Mouse (Mus musculus) liver, embryonic 13.5 days (tissue): Measurements from ENCODE around the gene Igfals. TPM values are rescaled to one million over a fixed set of nuclear protein-coding genes. Genes with fewer than 3 reads are reported as not detected.

Experiments
- ATAC-seq: fragments of 200-750 bp; cut with Nextera tagmentation; 2 replicates; pipeline ENCODE4 v1.8.0; 2017; ENCODE audit warnings: low read depth, mild to moderate bottlenecking, moderate number of reproducible peaks, moderate library complexity
- DNase-seq: peaks from one replicate; pipeline ENCODE4 v3.0.0; 2022
- H3K27ac ChIP-seq: fragments of 300-500 bp; sonication (generic); 2 replicates; pipeline ENCODE4 v1.5.1; 2015; ENCODE audit warnings: moderate library complexity, mild to moderate bottlenecking, inconsistent platforms
- H3K27me3 ChIP-seq: fragments of 300-500 bp; sonication (generic); 2 replicates; pipeline ENCODE4 v1.6.1; 2015; ENCODE audit warnings: mild to moderate bottlenecking, inconsistent platforms
- H3K36me3 ChIP-seq: fragments of 300-500 bp; sonication (generic); 2 replicates; pipeline ENCODE4 v1.6.1; 2015; ENCODE audit warnings: mild to moderate bottlenecking, inconsistent platforms
- H3K4me1 ChIP-seq: fragments of 300-500 bp; sonication (generic); replicated peaks from 2 replicates; pipeline ENCODE4 v1.6.1; 2015; ENCODE audit warnings: inconsistent platforms
- H3K4me2 ChIP-seq: fragments of 300-500 bp; sonication (generic); 2 replicates; pipeline ENCODE4 v1.6.1; 2015; ENCODE audit warnings: inconsistent platforms, mild to moderate bottlenecking, moderate library complexity
- H3K4me3 ChIP-seq: fragments of 300-500 bp; sonication (generic); replicated peaks from 2 replicates; pipeline ENCODE4 v1.5.1; 2015; ENCODE audit warnings: mild to moderate bottlenecking, inconsistent platforms
- H3K9ac ChIP-seq: fragments of 300-500 bp; sonication (generic); 2 replicates; pipeline ENCODE4 v1.6.1; 2015; ENCODE audit warnings: mild to moderate bottlenecking, inconsistent platforms
- H3K9me3 ChIP-seq: fragments of 300-500 bp; sonication (generic); replicated peaks from 2 replicates; pipeline ENCODE4 v1.6.1; 2016; ENCODE audit warnings: inconsistent platforms
- WGBS: fragments of 180-500 bp; shearing (Covaris S2); methylation state at CpG from one replicate; pipeline ENCODE4 v1.1.7; 2015; ENCODE audit not compliant: insufficient replicate concordance; 5-methylcytosine and 5-hydroxymethylcytosine counted together
- polyA plus RNA-seq: library from polyadenylated mRNA; unstranded; fragments of >200 nt; fragmentation: Nextera tagmentation; extraction: Ambion mirVana; gene quantifications from 2 replicates; pipeline ENCODE4 v1.2.1, GENCODE M21; 2015

Igfals gene
- polyA plus RNA-seq, 1 experiment from 2014 or later: 5.1 TPM

DNA sequence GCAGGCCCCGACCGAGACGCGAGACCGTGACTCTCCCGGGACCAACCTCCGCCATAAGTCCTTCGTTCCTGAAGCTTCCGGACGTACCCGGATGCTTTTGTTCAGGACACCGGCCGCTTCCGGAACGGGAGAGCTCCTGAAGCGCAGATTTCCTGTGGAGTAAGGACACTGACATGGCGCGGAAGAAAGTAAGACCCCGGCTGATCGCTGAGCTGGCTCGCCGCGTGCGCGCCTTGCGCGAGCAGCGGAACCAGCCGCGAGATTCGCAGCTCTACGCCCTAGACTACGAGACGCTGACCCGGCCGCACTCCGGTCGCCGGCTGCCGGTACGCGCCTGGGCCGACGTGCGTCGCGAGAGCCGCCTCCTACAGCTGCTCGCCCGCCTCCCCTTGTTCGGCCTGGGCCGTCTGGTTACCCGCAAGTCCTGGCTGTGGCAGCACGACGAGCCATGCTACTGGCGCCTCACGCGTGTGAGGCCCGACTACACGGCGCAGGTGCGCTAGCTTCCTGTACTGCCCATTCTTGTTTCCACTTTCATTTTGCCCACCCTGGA, 29.3 kb downstream of the Igfals start, which contains the start of the genes Eme2 and Mrps34:
Gene Eme2, minus strand, starts transcription at position 93 of the 553 bp plus-strand sequence.
Gene Mrps34, plus strand, starts transcription at position 122 of the 553 bp plus-strand sequence.
- Histone ChIP-seq H3K36me3 (peaks cover 73% of the 10 kb centered on the region), H3K4me3 (peak within 1 kb of the TSS; percentile 95), H3K4me1 (peaks cover 57% of the 10 kb centered on the region), H3K9ac (peak within 1 kb of the TSS; percentile 95), H3K4me2 (peak within 1 kb of the TSS; percentile 96), H3K27me3 (no peaks in the 10 kb centered on the region), H3K27ac (peak within 1 kb of the TSS; percentile 90), H3K9me3 (no peaks in the 10 kb centered on the region)
- peak; percentile 70 for DNase-seq
- peak; percentile 59 for ATAC-seq
- WGBS: under 1% methylated on average over 61 of the region's 62 CpGs

DNA sequence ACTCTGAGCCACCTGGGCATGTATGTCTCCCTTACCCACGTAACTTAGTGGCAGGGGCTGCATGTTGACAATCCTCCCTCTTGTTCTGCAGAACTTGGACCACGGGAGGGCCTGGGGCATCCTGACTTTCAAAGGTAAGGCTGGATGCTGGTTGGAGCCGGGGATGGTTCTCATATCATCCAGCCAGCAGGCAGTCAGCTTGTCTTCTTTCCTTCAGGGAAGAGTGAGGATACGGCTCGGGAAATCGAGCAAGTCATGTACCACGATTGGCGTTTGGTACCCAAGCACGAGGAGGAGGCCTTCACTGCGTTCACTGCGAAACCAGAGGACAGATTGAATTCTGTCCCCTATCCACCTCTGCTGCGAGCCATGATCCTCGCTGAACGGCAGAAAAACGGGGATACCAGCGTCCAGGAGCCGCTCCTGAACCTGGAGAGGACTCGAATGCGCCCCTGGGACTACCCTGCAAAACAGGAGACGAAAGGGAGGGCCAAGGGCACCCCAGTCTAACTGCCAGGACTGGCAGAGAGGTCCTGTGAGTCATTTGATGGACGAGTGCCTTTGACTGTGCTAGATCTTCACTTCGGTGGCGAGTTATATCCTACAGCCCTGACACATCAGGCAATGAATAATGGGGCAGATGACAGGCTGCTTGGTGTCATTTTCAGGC, 29.9 kb downstream of the Igfals start:
- Histone ChIP-seq H3K9ac (peak overlapping the region; percentile 95), H3K4me1 (peaks cover 59% of the 10 kb centered on the region), H3K36me3 (peaks cover 73% of the 10 kb centered on the region), H3K4me2 (peak overlapping the region; percentile 96), H3K4me3 (peak overlapping the region; percentile 95), H3K27me3 (no peaks in the 10 kb centered on the region), H3K9me3 (no peaks in the 10 kb centered on the region), H3K27ac (peak overlapping the region; percentile 90)
- DNase-seq: no peak
- ATAC-seq: peak; percentile 4; the same call in 1 of the 2 replicates
- WGBS: 5% methylated on average over 23 of the region's 23 CpGs

DNA sequence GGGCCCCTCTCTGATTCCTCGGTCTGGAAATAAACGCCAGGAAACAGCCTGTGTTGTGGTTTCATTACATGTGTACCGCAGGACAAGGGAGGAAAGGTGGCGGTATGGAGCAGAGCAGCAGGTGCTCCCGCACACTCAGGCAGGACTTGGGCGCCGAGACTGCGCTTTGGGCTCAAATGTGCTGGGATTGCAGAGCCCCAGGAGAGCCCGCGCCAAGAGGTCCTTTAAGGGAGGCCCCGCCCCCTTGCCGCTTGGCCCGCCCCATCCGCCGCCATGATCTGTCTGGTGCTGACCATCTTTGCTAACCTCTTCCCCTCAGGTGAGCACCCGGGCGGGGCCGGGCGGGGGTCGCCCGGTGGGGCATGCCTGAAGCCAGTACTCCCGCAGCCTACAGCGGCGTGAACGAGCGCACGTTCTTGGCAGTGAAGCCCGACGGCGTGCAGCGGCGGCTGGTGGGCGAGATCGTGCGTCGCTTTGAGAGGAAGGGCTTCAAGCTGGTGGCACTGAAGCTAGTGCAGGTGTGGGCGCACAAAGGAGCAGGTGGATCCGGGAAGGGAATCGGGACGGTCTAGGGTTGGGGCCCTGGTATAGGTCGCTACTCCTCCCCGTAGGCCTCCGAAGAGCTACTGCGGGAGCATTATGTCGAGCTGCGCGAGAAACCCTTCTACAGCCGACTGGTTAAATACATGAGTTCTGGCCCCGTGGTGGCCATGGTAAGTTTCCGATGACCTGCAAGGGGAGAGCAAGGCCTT, 30.6 kb downstream of the Igfals start, which contains the start of gene Nme3:
Gene Nme3, plus strand, starts transcription at position 260 of the 752 bp plus-strand sequence.
- peaks cover 59% of the 10 kb centered on the region for H3K4me1 ChIP-seq
- H3K4me3 ChIP-seq: peak within 1 kb of the TSS; percentile 95
- peak within 1 kb of the TSS; percentile 96 for H3K4me2 ChIP-seq
- WGBS: under 1% methylated on average over 50 of the region's 50 CpGs
- ATAC-seq: peak; percentile 77
- peak; percentile 73 for DNase-seq
- no peaks in the 10 kb centered on the region for H3K27me3 ChIP-seq
- H3K9ac ChIP-seq: peak within 1 kb of the TSS; percentile 95
- H3K9me3 ChIP-seq: no peaks in the 10 kb centered on the region
- H3K27ac ChIP-seq: peak within 1 kb of the TSS; percentile 90
- peaks cover 73% of the 10 kb centered on the region for H3K36me3 ChIP-seq

DNA sequence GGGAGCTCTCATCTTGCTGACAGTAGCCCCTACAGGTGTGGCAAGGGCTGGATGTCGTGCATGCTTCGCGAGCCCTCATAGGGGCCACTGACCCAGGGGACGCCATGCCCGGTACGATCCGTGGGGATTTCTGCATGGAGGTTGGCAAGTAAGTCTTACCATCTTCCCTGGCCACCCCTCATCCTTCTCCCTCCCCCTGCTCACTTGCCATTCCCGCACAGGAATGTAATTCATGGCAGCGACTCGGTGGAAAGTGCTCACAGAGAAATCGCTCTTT, 31.1 kb downstream of the Igfals start:
- peak overlapping the region; percentile 90 for H3K27ac ChIP-seq
- WGBS: 48% methylated on average over 11 of the region's 11 CpGs
- no peak for DNase-seq
- peak overlapping the region; percentile 95 for H3K4me3 ChIP-seq
- H3K36me3 ChIP-seq: peaks cover 73% of the 10 kb centered on the region
- H3K9me3 ChIP-seq: no peaks in the 10 kb centered on the region
- H3K4me1 ChIP-seq: peaks cover 65% of the 10 kb centered on the region
- ATAC-seq: no peak
- H3K4me2 ChIP-seq: peak overlapping the region; percentile 96
- H3K27me3 ChIP-seq: no peaks in the 10 kb centered on the region
- H3K9ac ChIP-seq: peak overlapping the region; percentile 95

DNA sequence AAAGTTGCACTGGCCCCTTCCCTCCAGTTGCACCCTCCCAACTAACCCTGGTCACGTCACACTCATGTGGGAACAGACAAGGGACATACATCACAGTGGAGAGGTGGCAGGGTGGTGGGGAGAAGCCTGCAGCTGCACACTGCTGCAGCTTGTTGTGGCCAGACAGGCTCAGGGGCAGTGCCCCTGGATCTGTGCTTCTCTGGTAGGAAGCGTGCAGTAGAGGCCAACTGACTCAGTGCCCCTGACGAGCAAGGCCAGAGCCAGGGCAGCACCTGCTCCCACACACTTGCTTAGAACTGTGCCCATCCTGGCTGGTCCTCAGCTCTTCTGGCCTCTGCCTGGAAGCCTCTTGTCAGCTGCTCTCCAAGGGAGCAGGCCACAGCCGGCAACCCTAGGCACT, 31.8 kb downstream of the Igfals start:
- Histone ChIP-seq H3K4me2 (peak overlapping the region; percentile 96), H3K36me3 (peaks cover 73% of the 10 kb centered on the region), H3K4me1 (peaks cover 71% of the 10 kb centered on the region), H3K9me3 (no peaks in the 10 kb centered on the region), H3K27me3 (no peaks in the 10 kb centered on the region), H3K4me3 (peak overlapping the region; percentile 95), H3K27ac (peak overlapping the region; percentile 90), H3K9ac (peak overlapping the region; percentile 95)
- no peak for ATAC-seq
- no peak for DNase-seq
- WGBS: 76% methylated on average over 4 of the region's 4 CpGs

GRCm38 (mm10) chr17:24898041-24898854, 32.5 kb downstream of the Igfals start:
- 84% methylated on average over 4 of the region's 4 CpGs for WGBS
- H3K4me1 ChIP-seq: peaks cover 74% of the 10 kb centered on the region
- H3K4me2 ChIP-seq: peak overlapping the region; percentile 96
- peak overlapping the region; percentile 95 for H3K9ac ChIP-seq
- no peaks in the 10 kb centered on the region for H3K27me3 ChIP-seq
- no peaks in the 10 kb centered on the region for H3K9me3 ChIP-seq
- peak overlapping the region; percentile 95 for H3K4me3 ChIP-seq
- H3K27ac ChIP-seq: peak overlapping the region; percentile 90
- H3K36me3 ChIP-seq: peaks cover 72% of the 10 kb centered on the region
- DNase-seq: no peak
- no peak for ATAC-seq

DNA sequence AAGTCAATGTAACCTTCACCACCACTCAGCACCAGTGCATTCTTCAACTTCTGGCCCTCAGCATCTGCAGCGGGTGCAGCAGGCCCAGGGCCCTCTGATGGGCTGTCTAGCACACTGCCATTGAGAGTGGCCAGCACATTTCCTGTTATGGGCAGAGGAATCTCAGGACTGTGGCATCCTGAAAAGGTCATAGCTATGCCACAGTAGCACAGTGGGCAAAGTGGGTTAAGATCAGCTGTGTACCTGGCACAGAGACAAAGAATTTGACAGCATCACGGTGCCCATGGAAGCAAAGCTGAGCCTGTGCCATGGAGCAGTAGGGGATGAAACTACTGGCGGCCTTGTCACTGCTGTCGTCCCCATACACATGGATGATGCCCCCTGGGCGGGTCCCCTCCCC, 33.4 kb downstream of the Igfals start:
- peaks cover 74% of the 10 kb centered on the region for H3K36me3 ChIP-seq
- H3K4me2 ChIP-seq: no peak overlapping the region
- H3K4me1 ChIP-seq: peaks cover 74% of the 10 kb centered on the region
- H3K9ac ChIP-seq: no peak overlapping the region
- no peaks in the 10 kb centered on the region for H3K27me3 ChIP-seq
- 82% methylated on average over 5 of the region's 5 CpGs for WGBS
- DNase-seq (no peak), ATAC-seq (no peak)
- no peaks in the 10 kb centered on the region for H3K9me3 ChIP-seq
- H3K27ac ChIP-seq: peak overlapping the region; percentile 90
- no peak overlapping the region for H3K4me3 ChIP-seq

GRCm38 (mm10) chr17:24900014-24900413, 34.2 kb downstream of the Igfals start:
- no peak overlapping the region for H3K9ac ChIP-seq
- H3K27ac ChIP-seq: 0 out of 2 replicates have a peak overlapping the region, but pooled peaks have one; percentile 90
- H3K9me3 ChIP-seq: no peaks in the 10 kb centered on the region
- no peak for ATAC-seq
- 89% methylated on average over 6 of the region's 6 CpGs for WGBS
- H3K4me3 ChIP-seq: no peak overlapping the region
- DNase-seq: no peak
- no peak overlapping the region for H3K4me2 ChIP-seq
- peaks cover 79% of the 10 kb centered on the region for H3K4me1 ChIP-seq
- peaks cover 82% of the 10 kb centered on the region for H3K36me3 ChIP-seq
- no peaks in the 10 kb centered on the region for H3K27me3 ChIP-seq

DNA sequence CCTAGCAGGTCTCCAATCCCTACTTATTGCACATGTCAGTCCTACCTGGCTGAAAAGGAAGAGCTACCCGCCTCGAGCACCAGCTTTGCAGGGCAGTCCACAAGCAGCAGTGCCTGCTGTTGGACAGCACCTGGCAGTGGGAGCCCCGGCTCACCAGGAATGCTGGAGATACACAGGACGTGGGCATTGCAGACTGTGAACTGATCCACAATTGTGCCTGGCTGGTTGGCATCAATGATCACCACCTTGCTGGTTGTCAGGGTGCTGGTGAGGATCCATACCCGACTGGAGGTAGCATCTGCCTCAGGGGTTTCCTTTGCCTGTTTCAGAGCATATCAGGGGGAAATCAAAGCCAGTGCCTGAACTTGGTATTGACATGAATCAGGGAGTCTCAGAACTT, 36.3 kb downstream of the Igfals start:
- Histone ChIP-seq H3K4me2 (peak overlapping the region; percentile 61), H3K4me1 (peaks cover 65% of the 10 kb centered on the region), H3K4me3 (peak overlapping the region; percentile 38; the same call in 1 of the 2 replicates), H3K9me3 (no peaks in the 10 kb centered on the region), H3K27ac (peak overlapping the region; percentile 98), H3K36me3 (peaks cover 99% of the 10 kb centered on the region), H3K9ac (peak overlapping the region; percentile 64), H3K27me3 (no peaks in the 10 kb centered on the region)
- DNase-seq (no peak), ATAC-seq (no peak; the same call in 1 of the 2 replicates)
- 83% methylated on average over 5 of the region's 5 CpGs for WGBS

- peak; percentile 86 for DNase-seq
- H3K9me3 ChIP-seq: no peaks in the 10 kb centered on the region
- WGBS: 32% methylated on average over 9 of the region's 9 CpGs
- H3K27ac ChIP-seq: peak overlapping the region; percentile 98
- peak; percentile 98 for ATAC-seq
- peak overlapping the region; percentile 67 for H3K9ac ChIP-seq
- peak overlapping the region; percentile 61 for H3K4me2 ChIP-seq
- H3K27me3 ChIP-seq: no peaks in the 10 kb centered on the region
- peaks cover 99% of the 10 kb centered on the region for H3K36me3 ChIP-seq
- H3K4me1 ChIP-seq: peaks cover 58% of the 10 kb centered on the region
- peak overlapping the region; percentile 38 for H3K4me3 ChIP-seq
Measured at GRCm38 (mm10) chr17:24902671-24903474, 37.1 kb downstream of the Igfals start.
